Mouse (Mus musculus) heart, embryonic 14.5 days (tissue): Measurements from ENCODE around the gene Hamp. TPM values are rescaled to one million over a fixed set of nuclear protein-coding genes. Genes with fewer than 3 reads are reported as not detected.

ENCODE experiments used
- ATAC-seq: fragments of 200-750 bp; cut with Nextera tagmentation; 2 replicates; pipeline ENCODE4 v1.8.0; 2017; ENCODE audit warnings: low read depth, moderate TSS enrichment; ENCODE audit not compliant: insufficient number of reproducible peaks, insufficient read depth, low FRiP score
- H3K27ac ChIP-seq, 2 experiments: fragments of 200-500 bp in 1 of 2; fragments of 300-500 bp in 1 of 2; sonication (generic) in 1 of 2; replicated peaks in 1 of 2; 2 replicates each; pipeline ENCODE4 v1.5.1; 2012 to 2014; ENCODE audit warnings: low read depth in 2 of 2, low read length in 2 of 2, control low read depth in 1 of 2, mild to moderate bottlenecking in 1 of 2, mixed read lengths in 1 of 2; ENCODE audit not compliant: control insufficient read depth in 1 of 2, insufficient read depth in 1 of 2
- H3K27me3 ChIP-seq: fragments of 300-500 bp; sonication (generic); 2 replicates; pipeline ENCODE4 v1.6.1; 2014; ENCODE audit warnings: mild to moderate bottlenecking, low read length, control low read depth; ENCODE audit not compliant: control insufficient read depth, insufficient read depth
- H3K36me3 ChIP-seq: fragments of 300-500 bp; sonication (generic); 2 replicates; pipeline ENCODE4 v1.6.1; 2014; ENCODE audit warnings: mild to moderate bottlenecking, control low read depth, low read length, mixed read lengths; ENCODE audit not compliant: control insufficient read depth, insufficient read depth
- H3K4me1 ChIP-seq, 2 experiments: fragments of 200-500 bp in 1 of 2; fragments of 300-500 bp in 1 of 2; sonication (generic) in 1 of 2; 2 replicates each; pipeline ENCODE4 v1.6.1; 2012 to 2014; ENCODE audit warnings: low read length in 2 of 2, control low read depth in 1 of 2, mixed read lengths in 1 of 2; ENCODE audit not compliant: control insufficient read depth in 2 of 2, insufficient read depth in 2 of 2
- H3K4me2 ChIP-seq: fragments of 300-500 bp; sonication (generic); 2 replicates; pipeline ENCODE4 v1.6.1; 2014; ENCODE audit warnings: mild to moderate bottlenecking, low read length
- H3K4me3 ChIP-seq, 2 experiments: fragments of 200-500 bp in 1 of 2; fragments of 300-500 bp in 1 of 2; sonication (generic) in 1 of 2; 2 replicates each; pipeline ENCODE4 v1.5.1; 2012 to 2014; ENCODE audit warnings: low read length in 2 of 2, mild to moderate bottlenecking in 2 of 2, control low read depth in 1 of 2, low read depth in 1 of 2, moderate library complexity in 1 of 2; ENCODE audit not compliant: control insufficient read depth in 1 of 2, insufficient read depth in 1 of 2
- H3K9ac ChIP-seq: fragments of 300-500 bp; sonication (generic); 2 replicates; pipeline ENCODE4 v1.6.1; 2014; ENCODE audit warnings: mild to moderate bottlenecking, low read length
- H3K9me3 ChIP-seq: fragments of 300-500 bp; sonication (generic); 2 replicates; pipeline ENCODE4 v1.6.1; 2016; ENCODE audit warnings: low read length, control low read depth; ENCODE audit not compliant: control insufficient read depth
- WGBS: fragments of 180-500 bp; shearing (Covaris S2); extraction: QIAGEN DNeasy Blood & Tissue Kit; methylation state at CpG from one replicate; pipeline ENCODE4 v1.1.7; 2014; 5-methylcytosine and 5-hydroxymethylcytosine counted together
- polyA plus RNA-seq: library from polyadenylated mRNA; unstranded; fragments of >200 nt; fragmentation: Nextera tagmentation; extraction: Ambion mirVana; gene quantifications from 2 replicates; pipeline ENCODE4 v1.2.1, GENCODE M21; 2014

Hamp gene
- polyA plus RNA-seq, 1 experiment from 2014 or later, result not detected

GRCm38 (mm10) chr7:30904042-30904441 lies 39.8 kb downstream of the Hamp start:
- 37% methylated on average over 4 of the region's 4 CpGs for WGBS
- H3K4me2 ChIP-seq, result no peak overlapping the region
- H3K4me3 ChIP-seq, result no peak overlapping the region
- no peak for ATAC-seq
- H3K9me3 ChIP-seq, result no peaks in the 10 kb centered on the region
- H3K27me3 ChIP-seq, result peaks cover 11% of the 10 kb centered on the region
- no peak overlapping the region for H3K27ac ChIP-seq
- no peaks in the 10 kb centered on the region for H3K36me3 ChIP-seq
- no peak overlapping the region for H3K9ac ChIP-seq
- peaks cover 2 to 6% of the 10 kb centered on the region in 2 experiments; a peak in 1 of 4 replicates for H3K4me1 ChIP-seq

GRCm38 (mm10) chr7:30895217-30895616 lies 48.6 kb downstream of the Hamp start:
- ATAC-seq, result no peak
- 85% methylated on average over 3 of the region's 3 CpGs for WGBS

DNA sequence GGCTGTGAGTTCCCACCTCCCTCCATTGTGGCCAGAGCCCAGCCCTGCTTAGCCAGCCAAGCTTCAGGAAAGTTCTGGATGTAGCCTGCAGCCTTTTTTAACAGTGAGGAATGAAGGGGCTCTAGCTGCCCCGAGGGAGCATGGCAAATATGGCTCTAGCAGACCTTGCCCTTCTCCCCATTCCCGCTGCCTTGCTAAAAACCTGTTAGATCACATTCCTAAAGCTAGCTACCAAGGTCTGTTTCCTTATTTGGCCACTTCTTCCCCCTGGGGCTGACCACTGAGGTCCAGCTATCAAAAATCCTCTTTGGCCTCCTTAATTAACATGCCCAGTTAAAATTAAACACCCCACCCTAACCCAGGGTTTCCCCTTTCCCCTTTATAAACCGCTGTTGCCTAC lies 51.3 kb downstream of the Hamp start:
- Histone ChIP-seq H3K4me3 (no peak overlapping the region), H3K4me2 (no peak overlapping the region), H3K4me1 (no peaks in the 10 kb centered on the region), H3K27me3 (no peaks in the 10 kb centered on the region), H3K27ac (no peak overlapping the region), H3K9ac (no peak overlapping the region), H3K36me3 (no peaks in the 10 kb centered on the region), H3K9me3 (no peaks in the 10 kb centered on the region)
- no peak for ATAC-seq
- 50% methylated on average over 3 of the region's 3 CpGs for WGBS

More at GRCm38 (mm10) chr7:30895217-30895616, 48.6 kb downstream of the Hamp start:
- H3K36me3 ChIP-seq, result no peaks in the 10 kb centered on the region
- no peak overlapping the region for H3K4me2 ChIP-seq
- H3K4me1 ChIP-seq, result no peaks in the 10 kb centered on the region; a peak in 1 of 4 replicates
- H3K9ac ChIP-seq, result no peak overlapping the region
- H3K4me3 ChIP-seq, result no peak overlapping the region
- no peaks in the 10 kb centered on the region for H3K9me3 ChIP-seq
- no peaks in the 10 kb centered on the region for H3K27me3 ChIP-seq
- H3K27ac ChIP-seq, result no peak overlapping the region

Other genes with a start within 250 kb of the Hamp start
- gene 2200002J24Rik, start 245.1 kb downstream of the Hamp start, polyA plus RNA-seq, result 1.3 and 2.8 TPM in 2 replicates
- 0.22 and 0.42 TPM in 2 replicates for gene Atp4a, start 231.8 kb downstream of the Hamp start, polyA plus RNA-seq
- 205 and 215 TPM in 2 replicates for gene Tmem147, start 214.5 kb downstream of the Hamp start, polyA plus RNA-seq
- gene Gapdhs, start 200.4 kb downstream of the Hamp start, polyA plus RNA-seq, result 0.43 and 0.44 TPM in 2 replicates
- gene Sbsn, start 192.6 kb downstream of the Hamp start, polyA plus RNA-seq, result 0.57 and 0.84 TPM in 2 replicates
- 0.81 and 1.5 TPM in 2 replicates for gene Dmkn, start 180.3 kb downstream of the Hamp start, polyA plus RNA-seq
- gene Krtdap, start 156.1 kb downstream of the Hamp start, polyA plus RNA-seq, result 1.1 TPM in 1 of 2 replicates, not detected in the other
- gene Ffar2, start 120.3 kb downstream of the Hamp start, polyA plus RNA-seq, result 0.16 TPM in 1 of 2 replicates, not detected in the other
- gene Ffar3, start 87.9 kb downstream of the Hamp start, polyA plus RNA-seq, result not detected in 2 replicates
- not detected in 2 replicates for gene Ffar1, start 82.5 kb downstream of the Hamp start, polyA plus RNA-seq
- 0.16 TPM in 1 of 2 replicates, not detected in the other for gene Cd22, start 63.7 kb downstream of the Hamp start, polyA plus RNA-seq
- gene Mag, start 29.2 kb downstream of the Hamp start, polyA plus RNA-seq, result 0.15 TPM in 1 of 2 replicates, not detected in the other
- not detected in 2 replicates for gene Hamp2, start 19.4 kb downstream of the Hamp start, polyA plus RNA-seq
- gene Usf2, start 12.8 kb upstream of the Hamp start, polyA plus RNA-seq, result 17.2 and 19.6 TPM in 2 replicates
- gene Lsr, start 29.4 kb upstream of the Hamp start, polyA plus RNA-seq, result 6.1 and 6.7 TPM in 2 replicates
- 0.30 and 0.89 TPM in 2 replicates for gene Fam187b, start 29.8 kb upstream of the Hamp start, polyA plus RNA-seq
- gene Fxyd5, start 98.4 kb upstream of the Hamp start, polyA plus RNA-seq, result 34.3 and 36.1 TPM in 2 replicates
- gene Fxyd7, start 107.4 kb upstream of the Hamp start, polyA plus RNA-seq, result 1.6 and 1.9 TPM in 2 replicates
- 1,215 and 1,293 TPM in 2 replicates for gene Fxyd1, start 113.2 kb upstream of the Hamp start, polyA plus RNA-seq
- gene Lgi4, start 115.3 kb upstream of the Hamp start, polyA plus RNA-seq, result not detected in 2 replicates
- gene Fxyd3, start 132.7 kb upstream of the Hamp start, polyA plus RNA-seq, result 0.58 and 0.82 TPM in 2 replicates
- 1.4 and 2.0 TPM in 2 replicates for gene Hpn, start 171.3 kb upstream of the Hamp start, polyA plus RNA-seq
- 3.4 and 3.7 TPM in 2 replicates for gene Scn1b, start 183.0 kb upstream of the Hamp start, polyA plus RNA-seq
- 45.9 and 51.4 TPM in 2 replicates for gene Gramd1a, start 211.9 kb upstream of the Hamp start, polyA plus RNA-seq